Mouse (Mus musculus) kidney, embryonic 14.5 days (tissue): Measurements from ENCODE around the gene Pcif1. TPM values are rescaled to one million over a fixed set of nuclear protein-coding genes. Genes with fewer than 3 reads are reported as not detected.
A peak's percentile ranks its signal among the peaks of the same experiment; 100 is the strongest.
"Not testable (repeated sequence)": the region's sequence is repeated elsewhere in the genome, so short reads cannot be mapped to it uniquely, and the experiment has no call there.

Experiments used
- ATAC-seq: fragments of 200-750 bp; cut with Nextera tagmentation; 2 replicates; pipeline ENCODE4 v1.8.0; 2017; ENCODE audit warnings: moderate number of reproducible peaks, mild to moderate bottlenecking, moderate TSS enrichment, moderate library complexity; ENCODE audit not compliant: low FRiP score, low TSS enrichment
- H3K27ac ChIP-seq: fragments of 300-500 bp; sonication (generic); 2 replicates; pipeline ENCODE4 v1.5.1; 2014; ENCODE audit warnings: low read depth, mild to moderate bottlenecking, low read length, moderate library complexity, mixed read lengths
- H3K27me3 ChIP-seq: fragments of 300-500 bp; sonication (generic); 2 replicates; pipeline ENCODE4 v1.6.1; 2014; ENCODE audit warnings: mild to moderate bottlenecking, low read length; ENCODE audit not compliant: control insufficient read depth, insufficient read depth
- H3K36me3 ChIP-seq: fragments of 300-500 bp; sonication (generic); 2 replicates; pipeline ENCODE4 v1.6.1; 2014; ENCODE audit warnings: low read length, mixed read lengths; ENCODE audit not compliant: control insufficient read depth, insufficient read depth
- H3K4me1 ChIP-seq: fragments of 300-500 bp; sonication (generic); 2 replicates; pipeline ENCODE4 v1.6.1; 2014; ENCODE audit warnings: low read length, mixed read lengths; ENCODE audit not compliant: control insufficient read depth, insufficient read depth
- H3K4me2 ChIP-seq: fragments of 300-500 bp; sonication (generic); replicated peaks from 2 replicates; pipeline ENCODE4 v1.6.1; 2014; ENCODE audit warnings: low read depth, mild to moderate bottlenecking, low read length
- H3K4me3 ChIP-seq: fragments of 300-500 bp; sonication (generic); 2 replicates; pipeline ENCODE4 v1.5.1; 2014; ENCODE audit warnings: mild to moderate bottlenecking, low read length
- H3K9ac ChIP-seq: fragments of 300-500 bp; sonication (generic); 2 replicates; pipeline ENCODE4 v1.6.1; 2014; ENCODE audit warnings: low read depth, mild to moderate bottlenecking, low read length, moderate library complexity
- H3K9me3 ChIP-seq: fragments of 300-500 bp; sonication (generic); 2 replicates; pipeline ENCODE4 v1.6.1; 2016; ENCODE audit warnings: low read length; ENCODE audit not compliant: control insufficient read depth
- WGBS: fragments of 180-500 bp; shearing (Covaris S2); extraction: QIAGEN DNeasy Blood & Tissue Kit; methylation state at CpG from one replicate; pipeline ENCODE4 v1.1.7; 2014; 5-methylcytosine and 5-hydroxymethylcytosine counted together
- polyA plus RNA-seq: library from polyadenylated mRNA; unstranded; fragments of >200 nt; fragmentation: Nextera tagmentation; extraction: Ambion mirVana; gene quantifications from 2 replicates; pipeline ENCODE4 v1.2.1, GENCODE M21; 2014

Pcif1 gene
- polyA plus RNA-seq, 1 experiment from 2014 or later: 72.9 TPM

- Histone ChIP-seq H3K9ac (no peak overlapping the region), H3K27me3 (peaks cover 7% of the 10 kb centered on the region), H3K9me3 (no peaks in the 10 kb centered on the region), H3K4me1 (peaks cover 43% of the 10 kb centered on the region), H3K36me3 (no peaks in the 10 kb centered on the region), H3K27ac (peak overlapping the region; percentile 65), H3K4me2 (0 out of 2 replicates have a peak overlapping the region, but pooled peaks have one; percentile 3), H3K4me3 (no peak overlapping the region)
- WGBS: 22% methylated on average over 9 of the region's 9 CpGs
- peak; percentile 66 for ATAC-seq
Measured at GRCm38 (mm10) chr2:164862179-164862861, 16.8 kb upstream of the Pcif1 start.

- not testable (repeated sequence) for H3K4me2 ChIP-seq, H3K27ac ChIP-seq, H3K27me3 ChIP-seq, H3K9ac ChIP-seq, H3K36me3 ChIP-seq, ATAC-seq, H3K9me3 ChIP-seq, H3K4me3 ChIP-seq
- 80% methylated on average over 7 of the region's 9 CpGs for WGBS
- peaks cover 34% of the 10 kb centered on the region for H3K4me1 ChIP-seq
Measured at GRCm38 (mm10) chr2:164863411-164863810, 15.7 kb upstream of the Pcif1 start.

- WGBS: 75% methylated on average over 4 of the region's 4 CpGs
- Histone ChIP-seq H3K36me3 (no peaks in the 10 kb centered on the region), H3K27me3 (no peaks in the 10 kb centered on the region), H3K4me2 (no peak overlapping the region), H3K4me3 (no peak overlapping the region), H3K27ac (no peak overlapping the region), H3K4me1 (peaks cover 24% of the 10 kb centered on the region), H3K9me3 (peaks cover 4% of the 10 kb centered on the region; the same call in 1 of the 2 replicates), H3K9ac (no peak overlapping the region)
- no peak for ATAC-seq
Measured at GRCm38 (mm10) chr2:164864593-164864992, 14.5 kb upstream of the Pcif1 start.

GRCm38 (mm10) chr2:164866741-164867551 lies 12.2 kb upstream of the Pcif1 start:
- Histone ChIP-seq H3K4me3 (no peak overlapping the region), H3K4me1 (peaks cover 14% of the 10 kb centered on the region), H3K27me3 (no peaks in the 10 kb centered on the region), H3K9ac (no peak overlapping the region), H3K9me3 (peaks cover 4% of the 10 kb centered on the region; the same call in 1 of the 2 replicates), H3K4me2 (no peak overlapping the region), H3K36me3 (no peaks in the 10 kb centered on the region), H3K27ac (peak overlapping the region; percentile 32; the same call in 1 of the 2 replicates)
- ATAC-seq: peak; percentile 47; the same call in 1 of the 2 replicates
- 47% methylated on average over 16 of the region's 16 CpGs for WGBS

- Histone ChIP-seq H3K4me2 (no peak overlapping the region), H3K4me3 (no peak overlapping the region), H3K36me3 (no peaks in the 10 kb centered on the region), H3K27me3 (no peaks in the 10 kb centered on the region), H3K9me3 (peaks cover 4% of the 10 kb centered on the region; the same call in 1 of the 2 replicates), H3K9ac (no peak overlapping the region), H3K27ac (peak overlapping the region; percentile 32; the same call in 1 of the 2 replicates), H3K4me1 (peaks cover 8% of the 10 kb centered on the region; the same call in 1 of the 2 replicates)
- 93% methylated on average over 7 of the region's 7 CpGs for WGBS
- no peak for ATAC-seq
Measured at GRCm38 (mm10) chr2:164867566-164867965, 11.5 kb upstream of the Pcif1 start.

GRCm38 (mm10) chr2:164868491-164868890 lies 10.6 kb upstream of the Pcif1 start:
- no peak for ATAC-seq
- no peaks in the 10 kb centered on the region for H3K36me3 ChIP-seq
- no peak overlapping the region for H3K9ac ChIP-seq
- peaks cover 4% of the 10 kb centered on the region; the same call in 1 of the 2 replicates for H3K9me3 ChIP-seq
- H3K27me3 ChIP-seq: no peaks in the 10 kb centered on the region
- WGBS: 66% methylated on average over 7 of the region's 7 CpGs
- no peak overlapping the region for H3K4me2 ChIP-seq
- no peak overlapping the region for H3K4me3 ChIP-seq
- H3K27ac ChIP-seq: no peak overlapping the region
- peaks cover 6% of the 10 kb centered on the region; the same call in 1 of the 2 replicates for H3K4me1 ChIP-seq

- no peak overlapping the region for H3K4me3 ChIP-seq
- no peak overlapping the region for H3K4me2 ChIP-seq
- ATAC-seq: no peak
- WGBS: 65% methylated on average over 6 of the region's 6 CpGs
- no peak overlapping the region for H3K27ac ChIP-seq
- peaks cover 20% of the 10 kb centered on the region for H3K4me1 ChIP-seq
- no peaks in the 10 kb centered on the region for H3K36me3 ChIP-seq
- peaks cover 4% of the 10 kb centered on the region; the same call in 1 of the 2 replicates for H3K9me3 ChIP-seq
- H3K9ac ChIP-seq: no peak overlapping the region
- no peaks in the 10 kb centered on the region for H3K27me3 ChIP-seq
Measured at GRCm38 (mm10) chr2:164871602-164872303, 7.4 kb upstream of the Pcif1 start.

- WGBS: 45% methylated on average over 3 of the region's 3 CpGs
Measured at GRCm38 (mm10) chr2:164873621-164874020, 5.5 kb upstream of the Pcif1 start.

More at GRCm38 (mm10) chr2:164873621-164874020, 5.5 kb upstream of the Pcif1 start:
- Histone ChIP-seq H3K4me3 (no peak overlapping the region), H3K27me3 (no peaks in the 10 kb centered on the region), H3K27ac (peak overlapping the region; percentile 79; the same call in 1 of the 2 replicates), H3K4me2 (no peak overlapping the region), H3K9me3 (no peaks in the 10 kb centered on the region), H3K36me3 (peaks cover 4% of the 10 kb centered on the region; the same call in 1 of the 2 replicates), H3K9ac (no peak overlapping the region), H3K4me1 (peaks cover 20% of the 10 kb centered on the region)
- ATAC-seq: no peak
